Mouse (Mus musculus): ENCODE data around the gene Olfr316. TPM values are rescaled to one million over a fixed set of nuclear protein-coding genes. Genes with fewer than 3 reads are reported as not detected.

The Olfr316 gene
- polyA plus RNA-seq, 1 experiment from 2014 or later, result not detected

GRCm38 (mm10) chr11:58803871-58804270 lies 51.3 kb downstream of the Olfr316 start:
- Histone ChIP-seq H3K9me3 (ENCODE audit: low read depth, low read length) (no peaks in the 10 kb centered on the region), H3K36me3 (ENCODE audit: insufficient read depth) (no peaks in the 10 kb centered on the region), H3K4me3 (ENCODE audit: low read depth, low read length) (no peak overlapping the region), H3K27ac (ENCODE audit: low read depth) (no peak overlapping the region), H3K4me1 (ENCODE audit: insufficient read depth) (no peaks in the 10 kb centered on the region), H3K4me2 (no peak overlapping the region), H3K27me3 (ENCODE audit: insufficient read depth, low read length) (no peaks in the 10 kb centered on the region), H3K9ac (no peak overlapping the region)
- TF ChIP-seq CTCF (IDR thresholded peaks at IDR 0.05; ENCODE audit: low read depth), result no peak
- ATAC-seq (ENCODE audit: insufficient read depth), result no peak
- WGBS, result 45% methylated on average over 4 of the region's 4 CpGs
- DNase-seq, result no peak

- DNase-seq, result no peak
- H3K4me2 ChIP-seq, result no peak overlapping the region
- no peak overlapping the region for H3K4me3 ChIP-seq (ENCODE audit: low read depth, low read length)
- no peaks in the 10 kb centered on the region for H3K9me3 ChIP-seq (ENCODE audit: low read depth, low read length)
- no peak overlapping the region for H3K9ac ChIP-seq
- H3K4me1 ChIP-seq (ENCODE audit: insufficient read depth), result no peaks in the 10 kb centered on the region
- no peak for ATAC-seq (ENCODE audit: insufficient read depth)
- TF ChIP-seq CTCF (IDR thresholded peaks at IDR 0.05; ENCODE audit: low read depth), result no peak
- no peak overlapping the region for H3K27ac ChIP-seq (ENCODE audit: low read depth)
- no peaks in the 10 kb centered on the region for H3K27me3 ChIP-seq (ENCODE audit: insufficient read depth, low read length)
- H3K36me3 ChIP-seq (ENCODE audit: insufficient read depth), result no peaks in the 10 kb centered on the region
- WGBS, result 27% methylated on average over 2 of the region's 2 CpGs
These were observed 51.9 kb downstream of the Olfr316 start for GRCm38 (mm10) chr11:58804393-58804792.

Other genes starting within 250 kb of the Olfr316 start
- gene Olfr330, start 217.9 kb upstream of the Olfr316 start, polyA plus RNA-seq (2014; fragmentation: Nextera tagmentation; extraction: Ambion mirVana), result not detected in 2 replicates
- gene Olfr329-ps, start 206.3 kb upstream of the Olfr316 start, polyA plus RNA-seq (2014; fragmentation: Nextera tagmentation; extraction: Ambion mirVana), result not detected in 2 replicates
- gene Olfr328, start 197.1 kb upstream of the Olfr316 start, polyA plus RNA-seq (2014; fragmentation: Nextera tagmentation; extraction: Ambion mirVana), result 0.07 and 0.08 TPM in 2 replicates
- gene Olfr224, start 182.2 kb upstream of the Olfr316 start, polyA plus RNA-seq (2014; fragmentation: Nextera tagmentation; extraction: Ambion mirVana), result not detected in 2 replicates
- gene Olfr325, start 175.0 kb upstream of the Olfr316 start, polyA plus RNA-seq (2014; fragmentation: Nextera tagmentation; extraction: Ambion mirVana), result not detected in 2 replicates
- not detected in 2 replicates for gene Olfr324, start 157.6 kb upstream of the Olfr316 start, polyA plus RNA-seq (2014; fragmentation: Nextera tagmentation; extraction: Ambion mirVana)
- not detected in 2 replicates for gene 2210407C18Rik, start 136.7 kb upstream of the Olfr316 start, polyA plus RNA-seq (2014; fragmentation: Nextera tagmentation; extraction: Ambion mirVana)
- not detected in 2 replicates for gene Olfr323, start 122.2 kb upstream of the Olfr316 start, polyA plus RNA-seq (2014; fragmentation: Nextera tagmentation; extraction: Ambion mirVana)
- gene Trim58, start 112.3 kb upstream of the Olfr316 start, polyA plus RNA-seq (2014; fragmentation: Nextera tagmentation; extraction: Ambion mirVana), result 0.11 TPM in 1 of 2 replicates, not detected in the other
- not detected in 2 replicates for gene Olfr322, start 94.0 kb upstream of the Olfr316 start, polyA plus RNA-seq (2014; fragmentation: Nextera tagmentation; extraction: Ambion mirVana)
- gene Olfr320, start 71.6 kb upstream of the Olfr316 start, polyA plus RNA-seq (2014; fragmentation: Nextera tagmentation; extraction: Ambion mirVana), result not detected in 2 replicates
- not detected in 2 replicates for gene Olfr319, start 53.6 kb upstream of the Olfr316 start, polyA plus RNA-seq (2014; fragmentation: Nextera tagmentation; extraction: Ambion mirVana)
- gene Olfr318, start 28.7 kb upstream of the Olfr316 start, polyA plus RNA-seq (2014; fragmentation: Nextera tagmentation; extraction: Ambion mirVana), result not detected in 2 replicates
- gene Olfr317, start 13.5 kb upstream of the Olfr316 start, polyA plus RNA-seq (2014; fragmentation: Nextera tagmentation; extraction: Ambion mirVana), result not detected in 2 replicates
- not detected in 2 replicates for gene Olfr315, start 20.5 kb downstream of the Olfr316 start, polyA plus RNA-seq (2014; fragmentation: Nextera tagmentation; extraction: Ambion mirVana)
- gene Olfr314, start 30.2 kb downstream of the Olfr316 start, polyA plus RNA-seq (2014; fragmentation: Nextera tagmentation; extraction: Ambion mirVana), result 0.11 TPM in 1 of 2 replicates, not detected in the other
- not detected in 2 replicates for gene Fam183b, start 49.2 kb downstream of the Olfr316 start, polyA plus RNA-seq (2014; fragmentation: Nextera tagmentation; extraction: Ambion mirVana)
- not detected in 2 replicates for gene Olfr313, start 62.3 kb downstream of the Olfr316 start, polyA plus RNA-seq (2014; fragmentation: Nextera tagmentation; extraction: Ambion mirVana)
- not detected in 2 replicates for gene Olfr312, start 76.5 kb downstream of the Olfr316 start, polyA plus RNA-seq (2014; fragmentation: Nextera tagmentation; extraction: Ambion mirVana)
- not detected in 2 replicates for gene Olfr311, start 86.5 kb downstream of the Olfr316 start, polyA plus RNA-seq (2014; fragmentation: Nextera tagmentation; extraction: Ambion mirVana)
- gene Gm12258, start 94.4 kb downstream of the Olfr316 start, polyA plus RNA-seq (2014; fragmentation: Nextera tagmentation; extraction: Ambion mirVana), result 7.2 and 9.3 TPM in 2 replicates
- gene 2810021J22Rik, start 114.5 kb downstream of the Olfr316 start, polyA plus RNA-seq (2014; fragmentation: Nextera tagmentation; extraction: Ambion mirVana), result 5.8 and 9.2 TPM in 2 replicates
- gene Zfp39, start 151.5 kb downstream of the Olfr316 start, polyA plus RNA-seq (2014; fragmentation: Nextera tagmentation; extraction: Ambion mirVana), result 7.8 and 7.9 TPM in 2 replicates
- not detected in 2 replicates for gene Btnl10, start 165.2 kb downstream of the Olfr316 start, polyA plus RNA-seq (2014; fragmentation: Nextera tagmentation; extraction: Ambion mirVana)
- gene Rnf187, start 186.2 kb downstream of the Olfr316 start, polyA plus RNA-seq (2014; fragmentation: Nextera tagmentation; extraction: Ambion mirVana), result 273 and 293 TPM in 2 replicates
- 9.0 and 9.5 TPM in 2 replicates for gene Hist3h2ba, start 196.2 kb downstream of the Olfr316 start, polyA plus RNA-seq (2014; fragmentation: Nextera tagmentation; extraction: Ambion mirVana)
- 18.1 and 18.5 TPM in 2 replicates for gene Hist3h2a, start 202.0 kb downstream of the Olfr316 start, polyA plus RNA-seq (2014; fragmentation: Nextera tagmentation; extraction: Ambion mirVana)
- 0.14 and 0.22 TPM in 2 replicates for gene Trim17, start 202.0 kb downstream of the Olfr316 start, polyA plus RNA-seq (2014; fragmentation: Nextera tagmentation; extraction: Ambion mirVana)
- gene Trim11, start 225.4 kb downstream of the Olfr316 start, polyA plus RNA-seq (2014; fragmentation: Nextera tagmentation; extraction: Ambion mirVana), result 17.2 and 18.2 TPM in 2 replicates